Mouse (Mus musculus): Measurements from ENCODE around the gene Ezh1. TPM values are rescaled to one million over a fixed set of nuclear protein-coding genes. Genes with fewer than 3 reads are reported as not detected.
A peak's percentile ranks its signal among the peaks of the same experiment; 100 is the strongest.

Ezh1 gene
- total RNA-seq, 2 experiments from 2014 or later, result 17.8 to 18.9 TPM

GRCm38 (mm10) chr11:101182771-101183517, 43.3 kb downstream of the Ezh1 start:
- no peak for DNase-seq

- no peak for DNase-seq
These were observed 44.3 kb downstream of the Ezh1 start for GRCm38 (mm10) chr11:101181961-101182360.

GRCm38 (mm10) chr11:101180846-101181740, 45.2 kb downstream of the Ezh1 start:
- no peak for DNase-seq

GRCm38 (mm10) chr11:101180261-101180660, 46.0 kb downstream of the Ezh1 start:
- DNase-seq, result no peak

GRCm38 (mm10) chr11:101179306-101179705, 47.0 kb downstream of the Ezh1 start:
- DNase-seq, result no peak

GRCm38 (mm10) chr11:101178061-101179058, 47.9 kb downstream of the Ezh1 start:
- no peak for DNase-seq

GRCm38 (mm10) chr11:101176933-101177773, 49.1 kb downstream of the Ezh1 start:
- DNase-seq, result no peak

- DNase-seq, result no peak
These were observed 50.1 kb downstream of the Ezh1 start for GRCm38 (mm10) chr11:101176117-101176691.

- DNase-seq, result no peak
These were observed 50.6 kb downstream of the Ezh1 start for GRCm38 (mm10) chr11:101175636-101176116.

GRCm38 (mm10) chr11:101174851-101175628, 51.2 kb downstream of the Ezh1 start, which contains the start of gene Ccr10:
Ccr10 (minus strand) TSS chr11:101175443.
- DNase-seq, result no peak

GRCm38 (mm10) chr11:101174389-101174745, 51.9 kb downstream of the Ezh1 start:
- no peak for DNase-seq

- peak; percentile 87 for DNase-seq
These were observed 52.5 kb downstream of the Ezh1 start for GRCm38 (mm10) chr11:101173631-101174388.

- no peak for DNase-seq
These were observed 53.2 kb downstream of the Ezh1 start for GRCm38 (mm10) chr11:101173112-101173511.

- DNase-seq, result no peak
These were observed 53.8 kb downstream of the Ezh1 start for GRCm38 (mm10) chr11:101172434-101172815.

GRCm38 (mm10) chr11:101171721-101172433, 54.4 kb downstream of the Ezh1 start:
- peak; percentile 65 for DNase-seq

GRCm38 (mm10) chr11:101170811-101171610, 55.3 kb downstream of the Ezh1 start, which contains the start of gene Plekhh3:
Plekhh3 (minus strand) TSS chr11:101171351.
- DNase-seq, result peak; percentile 97

GRCm38 (mm10) chr11:101170354-101170810, 55.9 kb downstream of the Ezh1 start, which contains the start of gene Cntnap1:
Cntnap1 (plus strand) TSS chr11:101170523.
- DNase-seq, result peak; percentile 80

All from gastrocnemius, postnatal 25 days (tissue).